Mouse (Mus musculus): Measurements from ENCODE around the gene Akap7. TPM values are rescaled to one million over a fixed set of nuclear protein-coding genes. Genes with fewer than 3 reads are reported as not detected.
A peak's percentile ranks its signal among the peaks of the same experiment; 100 is the strongest.

Akap7 gene
- total and polyA plus RNA-seq, 2 experiments from 2014 or later: 32.4 to 47.6 TPM

- Histone ChIP-seq H3K4me1 (ENCODE audit: control insufficient read depth, insufficient read depth) (no peaks in the 10 kb centered on the region), H3K27ac (ENCODE audit: low read depth) (no peak overlapping the region), H3K36me3 (replicated peaks; ENCODE audit: control insufficient read depth, insufficient read depth, low read length) (no peaks in the 10 kb centered on the region; the same call in 1 of the 2 replicates), H3K9ac (replicated peaks; ENCODE audit: low read depth, low read length) (no peak overlapping the region), H3K4me3 (ENCODE audit: low read depth, low read length) (no peak overlapping the region), H3K27me3 (ENCODE audit: control insufficient read depth, insufficient read depth, low read length) (no peaks in the 10 kb centered on the region), H3K4me2 (ENCODE audit: low read depth, low read length) (no peak overlapping the region), H3K9me3 (replicated peaks; ENCODE audit: control insufficient read depth, low read length) (no peaks in the 10 kb centered on the region)
- DNase-seq (ENCODE audit: low spot score): peak; percentile 41
- 28% methylated on average over 9 of the region's 9 CpGs for WGBS
- peak; percentile 41; the same call in 1 of the 2 replicates for ATAC-seq (ENCODE audit: insufficient read depth, low read depth)
- no peak for TF ChIP-seq EP300 (IDR thresholded peaks at IDR 0.05; ENCODE audit: low read depth)
- peak; percentile 62 for TF ChIP-seq CTCF (IDR thresholded peaks at IDR 0.05; ENCODE audit: low read depth)
These were observed 68.5 kb downstream of the Akap7 start for GRCm38 (mm10) chr10:25239156-25239555.

- H3K4me1 ChIP-seq (ENCODE audit: control insufficient read depth, insufficient read depth): no peaks in the 10 kb centered on the region
- WGBS: 72% methylated on average over 1 of the region's 1 CpGs
- ATAC-seq (ENCODE audit: insufficient read depth, low read depth) (no peak), DNase-seq (ENCODE audit: low spot score) (no peak)
- H3K4me2 ChIP-seq (ENCODE audit: low read depth, low read length): no peak overlapping the region
- no peak overlapping the region for H3K9ac ChIP-seq (replicated peaks; ENCODE audit: low read depth, low read length)
- no peak overlapping the region for H3K27ac ChIP-seq (ENCODE audit: low read depth)
- H3K4me3 ChIP-seq (ENCODE audit: low read depth, low read length): no peak overlapping the region
- H3K9me3 ChIP-seq (replicated peaks; ENCODE audit: control insufficient read depth, low read length): no peaks in the 10 kb centered on the region
- no peak for TF ChIP-seq CTCF (IDR thresholded peaks at IDR 0.05; ENCODE audit: low read depth)
- TF ChIP-seq EP300 (IDR thresholded peaks at IDR 0.05; ENCODE audit: low read depth): no peak
- no peaks in the 10 kb centered on the region for H3K27me3 ChIP-seq (ENCODE audit: control insufficient read depth, insufficient read depth, low read length)
- H3K36me3 ChIP-seq (replicated peaks; ENCODE audit: control insufficient read depth, insufficient read depth, low read length): no peaks in the 10 kb centered on the region; the same call in 1 of the 2 replicates
These were observed 73.6 kb downstream of the Akap7 start for GRCm38 (mm10) chr10:25234080-25234479.

- no peak overlapping the region for H3K4me2 ChIP-seq (ENCODE audit: low read depth, low read length)
- no peak overlapping the region for H3K4me3 ChIP-seq (ENCODE audit: low read depth, low read length)
- no peaks in the 10 kb centered on the region; the same call in 1 of the 2 replicates for H3K36me3 ChIP-seq (replicated peaks; ENCODE audit: control insufficient read depth, insufficient read depth, low read length)
- no peak overlapping the region for H3K9ac ChIP-seq (replicated peaks; ENCODE audit: low read depth, low read length)
- ATAC-seq (ENCODE audit: insufficient read depth, low read depth): no peak
- no peaks in the 10 kb centered on the region for H3K27me3 ChIP-seq (ENCODE audit: control insufficient read depth, insufficient read depth, low read length)
- H3K4me1 ChIP-seq (ENCODE audit: control insufficient read depth, insufficient read depth): no peaks in the 10 kb centered on the region
- WGBS: 76% methylated on average over 3 of the region's 3 CpGs
- DNase-seq (ENCODE audit: low spot score): no peak
- no peak overlapping the region for H3K27ac ChIP-seq (ENCODE audit: low read depth)
- TF ChIP-seq CTCF (IDR thresholded peaks at IDR 0.05; ENCODE audit: low read depth): no peak
- no peak for TF ChIP-seq EP300 (IDR thresholded peaks at IDR 0.05; ENCODE audit: low read depth)
- H3K9me3 ChIP-seq (replicated peaks; ENCODE audit: control insufficient read depth, low read length): no peaks in the 10 kb centered on the region
These were observed 75.0 kb downstream of the Akap7 start for GRCm38 (mm10) chr10:25232700-25233099.

GRCm38 (mm10) chr10:25231358-25231757, 76.3 kb downstream of the Akap7 start:
- TF ChIP-seq EP300 (IDR thresholded peaks at IDR 0.05; ENCODE audit: low read depth): no peak
- TF ChIP-seq CTCF (IDR thresholded peaks at IDR 0.05; ENCODE audit: low read depth): no peak
- Histone ChIP-seq H3K9me3 (replicated peaks; ENCODE audit: control insufficient read depth, low read length) (no peaks in the 10 kb centered on the region), H3K4me2 (ENCODE audit: low read depth, low read length) (no peak overlapping the region), H3K9ac (replicated peaks; ENCODE audit: low read depth, low read length) (no peak overlapping the region), H3K4me3 (ENCODE audit: low read depth, low read length) (no peak overlapping the region), H3K27me3 (ENCODE audit: control insufficient read depth, insufficient read depth, low read length) (no peaks in the 10 kb centered on the region), H3K4me1 (ENCODE audit: control insufficient read depth, insufficient read depth) (no peaks in the 10 kb centered on the region), H3K36me3 (replicated peaks; ENCODE audit: control insufficient read depth, insufficient read depth, low read length) (no peaks in the 10 kb centered on the region), H3K27ac (ENCODE audit: low read depth) (no peak overlapping the region)
- 55% methylated on average over 5 of the region's 5 CpGs for WGBS
- ATAC-seq (ENCODE audit: insufficient read depth, low read depth) (no peak), DNase-seq (ENCODE audit: low spot score) (no peak)

- Histone ChIP-seq H3K9ac (replicated peaks; ENCODE audit: low read depth, low read length) (no peak overlapping the region), H3K4me1 (ENCODE audit: control insufficient read depth, insufficient read depth) (no peaks in the 10 kb centered on the region), H3K4me2 (ENCODE audit: low read depth, low read length) (no peak overlapping the region), H3K27ac (ENCODE audit: low read depth) (no peak overlapping the region), H3K9me3 (replicated peaks; ENCODE audit: control insufficient read depth, low read length) (no peaks in the 10 kb centered on the region), H3K27me3 (ENCODE audit: control insufficient read depth, insufficient read depth, low read length) (no peaks in the 10 kb centered on the region), H3K4me3 (ENCODE audit: low read depth, low read length) (no peak overlapping the region), H3K36me3 (replicated peaks; ENCODE audit: control insufficient read depth, insufficient read depth, low read length) (no peaks in the 10 kb centered on the region)
- 74% methylated on average over 5 of the region's 5 CpGs for WGBS
- DNase-seq (ENCODE audit: low spot score): no peak
- ATAC-seq (ENCODE audit: insufficient read depth, low read depth): no peak
- TF ChIP-seq CTCF (IDR thresholded peaks at IDR 0.05; ENCODE audit: low read depth): no peak
These were observed 83.3 kb downstream of the Akap7 start for GRCm38 (mm10) chr10:25224371-25224770.

- Histone ChIP-seq H3K27me3 (ENCODE audit: control insufficient read depth, insufficient read depth, low read length) (no peaks in the 10 kb centered on the region), H3K36me3 (replicated peaks; ENCODE audit: control insufficient read depth, insufficient read depth, low read length) (no peaks in the 10 kb centered on the region), H3K4me2 (ENCODE audit: low read depth, low read length) (no peak overlapping the region), H3K9me3 (replicated peaks; ENCODE audit: control insufficient read depth, low read length) (no peaks in the 10 kb centered on the region), H3K4me1 (ENCODE audit: control insufficient read depth, insufficient read depth) (no peaks in the 10 kb centered on the region), H3K27ac (ENCODE audit: low read depth) (no peak overlapping the region), H3K9ac (replicated peaks; ENCODE audit: low read depth, low read length) (no peak overlapping the region), H3K4me3 (ENCODE audit: low read depth, low read length) (no peak overlapping the region)
- WGBS: 90% methylated on average over 3 of the region's 3 CpGs
- ATAC-seq (ENCODE audit: insufficient read depth, low read depth) (no peak), DNase-seq (ENCODE audit: low spot score) (no peak)
- TF ChIP-seq EP300 (IDR thresholded peaks at IDR 0.05; ENCODE audit: low read depth) (no peak), CTCF (IDR thresholded peaks at IDR 0.05; ENCODE audit: low read depth) (no peak)
These were observed 86.9 kb downstream of the Akap7 start for GRCm38 (mm10) chr10:25220754-25221153.

All from heart, postnatal 0 days (tissue).